Mouse (Mus musculus) heart, postnatal 0 days (tissue): ENCODE measurements around the gene Stag1.

ENCODE experiments used
- CTCF ChIP-seq: IDR thresholded peaks from 2 replicates; pipeline ENCODE4 v1.5.1; 2016; ENCODE audit warnings: antibody characterized with exemption, control low read depth, low read depth
- EP300 ChIP-seq: IDR thresholded peaks from 2 replicates; pipeline ENCODE4 v1.6.1; 2016; ENCODE audit warnings: antibody characterized with exemption, low read depth

DNA sequence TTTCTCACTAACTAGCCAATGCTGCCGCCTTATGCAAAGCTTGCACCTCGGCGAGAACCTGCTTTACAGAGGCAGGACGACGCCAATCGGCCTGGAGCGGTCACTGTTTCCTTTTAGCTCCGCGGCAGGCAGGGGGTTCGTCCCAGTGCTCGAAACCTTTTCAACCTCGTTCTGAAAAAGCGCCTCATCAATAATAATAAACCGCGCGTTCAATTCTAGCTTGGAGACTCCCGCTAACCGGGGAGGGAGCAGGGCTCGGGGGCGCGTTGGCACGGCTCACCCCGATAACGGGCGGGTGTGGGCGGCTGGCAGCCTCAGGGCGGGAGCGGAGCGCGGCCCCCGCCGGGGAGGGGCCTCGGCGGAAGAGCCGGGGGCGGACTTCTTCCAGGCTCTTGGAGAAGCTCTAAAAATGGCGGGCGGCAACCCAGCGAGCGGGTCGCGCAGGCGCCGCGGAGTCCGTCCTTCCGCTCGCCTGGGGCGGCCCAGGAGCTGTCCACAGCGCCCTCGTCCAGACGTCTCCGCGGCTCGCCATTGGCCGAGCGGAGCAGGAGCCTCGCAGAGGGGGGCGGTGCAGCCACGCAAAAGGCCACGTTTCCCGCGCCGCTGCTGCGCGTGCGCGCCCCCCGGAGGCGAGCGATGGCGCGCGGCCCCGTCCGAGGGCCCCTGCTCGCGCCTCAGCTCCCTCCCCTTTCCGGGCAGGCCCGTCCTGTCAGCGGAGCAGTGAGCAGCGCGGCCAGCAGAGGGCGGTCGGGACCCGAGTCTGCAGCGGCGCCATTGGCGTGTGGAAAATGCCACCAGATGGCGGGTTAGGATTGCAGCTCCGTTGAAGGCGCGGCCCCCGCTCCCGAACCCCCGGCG, 45.5 kb downstream of the Stag1 start:
- peak; percentile 96 for TF ChIP-seq CTCF
- TF ChIP-seq EP300, result peak; percentile 83
